Mouse (Mus musculus): ENCODE data around the gene Tyk2. TPM values are rescaled to one million over a fixed set of nuclear protein-coding genes. Genes with fewer than 3 reads are reported as not detected.

Tyk2 gene
- total RNA-seq, 4 experiments from 2014 or later: 4.9 to 6.0 (median 5.8) TPM

GRCm38 (mm10) chr9:21149654-21150419, 18.8 kb upstream of the Tyk2 start, which contains the start of gene Cdc37:
TSS of gene Cdc37 (minus strand) at chr9:21149982.
- peak; percentile 92 to 93 for DNase-seq (ENCODE audit: low spot score in 2 of 2)

- no peak for DNase-seq (ENCODE audit: low spot score in 2 of 2)
These were observed 18.1 kb upstream of the Tyk2 start for GRCm38 (mm10) chr9:21149077-21149653.

- no peak for DNase-seq (ENCODE audit: low spot score in 2 of 2)
These were observed 17.4 kb upstream of the Tyk2 start for GRCm38 (mm10) chr9:21148427-21148826.

- no peak for DNase-seq (ENCODE audit: low spot score in 2 of 2)
These were observed 15.7 kb upstream of the Tyk2 start for GRCm38 (mm10) chr9:21146722-21147121.

GRCm38 (mm10) chr9:21145431-21145830, 14.4 kb upstream of the Tyk2 start:
- DNase-seq (ENCODE audit: low spot score in 2 of 2): peak; percentile 50 to 67

GRCm38 (mm10) chr9:21144361-21144760, 13.3 kb upstream of the Tyk2 start:
- DNase-seq (ENCODE audit: low spot score in 2 of 2): no peak

GRCm38 (mm10) chr9:21141922-21142321, 10.9 kb upstream of the Tyk2 start:
- no peak for DNase-seq (ENCODE audit: low spot score in 2 of 2)

- DNase-seq (ENCODE audit: low spot score in 2 of 2): no peak
These were observed 7.3 kb upstream of the Tyk2 start for GRCm38 (mm10) chr9:21138386-21138785.

GRCm38 (mm10) chr9:21137229-21137628, 6.2 kb upstream of the Tyk2 start:
- DNase-seq (ENCODE audit: low spot score in 2 of 2): peak in 1 of 2 experiments; percentile 29

GRCm38 (mm10) chr9:21136401-21136800, 5.4 kb upstream of the Tyk2 start:
- DNase-seq (ENCODE audit: low spot score in 2 of 2): no peak

- DNase-seq (ENCODE audit: low spot score in 2 of 2): no peak
These were observed 4.9 kb upstream of the Tyk2 start for GRCm38 (mm10) chr9:21135941-21136381.

- DNase-seq (ENCODE audit: low spot score in 2 of 2): no peak
These were observed 4.4 kb upstream of the Tyk2 start for GRCm38 (mm10) chr9:21135329-21135890.

GRCm38 (mm10) chr9:21134595-21135328, 3.7 kb upstream of the Tyk2 start:
- peak; percentile 59 to 72 for DNase-seq (ENCODE audit: low spot score in 2 of 2)

- DNase-seq (ENCODE audit: low spot score in 2 of 2): no peak
These were observed 2.1 kb upstream of the Tyk2 start for GRCm38 (mm10) chr9:21133064-21133707.

- DNase-seq (ENCODE audit: low spot score in 2 of 2): no peak
These were observed 1.2 kb upstream of the Tyk2 start for GRCm38 (mm10) chr9:21132102-21132775.

GRCm38 (mm10) chr9:21126259-21126627, 4.8 kb downstream of the Tyk2 start:
- DNase-seq (ENCODE audit: low spot score in 2 of 2): no peak

- DNase-seq (ENCODE audit: low spot score in 2 of 2): no peak
These were observed 5.4 kb downstream of the Tyk2 start for GRCm38 (mm10) chr9:21125502-21126258.

GRCm38 (mm10) chr9:21124837-21125236, 6.2 kb downstream of the Tyk2 start:
- DNase-seq (ENCODE audit: low spot score in 2 of 2): no peak

- DNase-seq (ENCODE audit: low spot score in 2 of 2): no peak
These were observed 9.6 kb downstream of the Tyk2 start for GRCm38 (mm10) chr9:21121483-21121882.

- no peak for DNase-seq (ENCODE audit: low spot score in 2 of 2)
These were observed 14.0 kb downstream of the Tyk2 start for GRCm38 (mm10) chr9:21117073-21117472.

All from gastrocnemius, adult 8-10 months (tissue).